Mouse (Mus musculus) heart, embryonic 16.5 days (tissue): Measurements from ENCODE around the gene Agtpbp1. TPM values are rescaled to one million over a fixed set of nuclear protein-coding genes. Genes with fewer than 3 reads are reported as not detected.

Source experiments
- ATAC-seq: fragments of 200-750 bp; cut with Nextera tagmentation; replicated peaks from 2 replicates; pipeline ENCODE4 v1.8.0; 2017; ENCODE audit warnings: moderate number of reproducible peaks; ENCODE audit not compliant: insufficient read depth, low FRiP score; ENCODE audit errors: extremely low read depth
- H3K27ac ChIP-seq: fragments of 300-500 bp; sonication (generic); 2 replicates; pipeline ENCODE4 v1.5.1; 2014; ENCODE audit warnings: mild to moderate bottlenecking, low read length, control low read depth, moderate library complexity
- H3K27me3 ChIP-seq: fragments of 300-500 bp; sonication (generic); 2 replicates; pipeline ENCODE4 v1.6.1; 2014; ENCODE audit warnings: low read length, mixed read lengths; ENCODE audit not compliant: control insufficient read depth, insufficient read depth
- H3K36me3 ChIP-seq: fragments of 300-500 bp; sonication (generic); 2 replicates; pipeline ENCODE4 v1.6.1; 2014; ENCODE audit not compliant: control insufficient read depth, insufficient read depth
- H3K4me1 ChIP-seq: fragments of 300-500 bp; sonication (generic); 2 replicates; pipeline ENCODE4 v1.6.1; 2014; ENCODE audit warnings: low read length, mixed read lengths; ENCODE audit not compliant: control insufficient read depth, insufficient read depth
- H3K4me2 ChIP-seq: fragments of 300-500 bp; sonication (generic); 2 replicates; pipeline ENCODE4 v1.6.1; 2014; ENCODE audit warnings: low read depth, mild to moderate bottlenecking, control low read depth, low read length
- H3K4me3 ChIP-seq: fragments of 300-500 bp; sonication (generic); 2 replicates; pipeline ENCODE4 v1.5.1; 2014; ENCODE audit warnings: mild to moderate bottlenecking, control low read depth, low read length
- H3K9ac ChIP-seq: fragments of 300-500 bp; sonication (generic); 2 replicates; pipeline ENCODE4 v1.6.1; 2014; ENCODE audit warnings: low read length, control low read depth
- H3K9me3 ChIP-seq: fragments of 300-500 bp; sonication (generic); replicated peaks from 2 replicates; pipeline ENCODE4 v1.6.1; 2016; ENCODE audit warnings: low read length; ENCODE audit not compliant: control insufficient read depth
- WGBS: fragments of 180-500 bp; shearing (Covaris S2); extraction: QIAGEN DNeasy Blood & Tissue Kit; methylation state at CpG from one replicate; pipeline ENCODE4 v1.1.7; 2014; 5-methylcytosine and 5-hydroxymethylcytosine counted together
- polyA plus RNA-seq: library from polyadenylated mRNA; unstranded; fragments of >200 nt; fragmentation: Nextera tagmentation; extraction: Ambion mirVana; gene quantifications from 2 replicates; pipeline ENCODE4 v1.2.1, GENCODE M21; 2015

The Agtpbp1 gene
- polyA plus RNA-seq, 1 experiment from 2014 or later = 12.1 TPM

DNA sequence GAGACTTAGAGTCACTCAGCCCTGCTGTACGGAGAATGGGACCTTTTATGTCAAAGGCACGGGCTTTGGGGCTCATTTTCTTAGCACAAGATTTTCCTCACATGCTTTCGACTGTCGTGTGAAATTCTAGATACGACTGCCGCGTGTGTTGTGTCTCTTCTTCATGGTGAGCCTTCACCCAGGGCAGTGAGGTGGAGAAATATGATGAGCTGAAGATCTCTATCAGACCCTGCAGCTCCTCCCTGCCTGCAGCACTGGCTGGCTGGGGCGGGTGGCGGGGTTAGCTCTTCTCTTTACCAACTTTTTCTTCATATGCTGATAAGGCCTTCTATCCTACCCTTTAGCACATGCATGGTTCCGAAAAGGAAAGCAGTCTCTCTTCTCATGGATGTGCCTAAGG, 20.1 kb downstream of the Agtpbp1 start:
- ATAC-seq = no peak

GRCm38 (mm10) chr13:59564505-59564904, 20.5 kb downstream of the Agtpbp1 start:
- H3K27me3 ChIP-seq = no peaks in the 10 kb centered on the region
- no peak overlapping the region for H3K27ac ChIP-seq
- H3K9ac ChIP-seq = no peak overlapping the region
- ATAC-seq = no peak
- no peaks in the 10 kb centered on the region for H3K9me3 ChIP-seq
- H3K4me1 ChIP-seq = no peaks in the 10 kb centered on the region
- no peak overlapping the region for H3K4me3 ChIP-seq
- WGBS = 68% methylated on average over 4 of the region's 4 CpGs
- no peaks in the 10 kb centered on the region for H3K36me3 ChIP-seq
- H3K4me2 ChIP-seq = no peak overlapping the region

More for the DNA sequence above, 20.1 kb downstream of the Agtpbp1 start:
- H3K4me3 ChIP-seq = no peak overlapping the region
- H3K4me2 ChIP-seq = no peak overlapping the region
- WGBS = 74% methylated on average over 10 of the region's 10 CpGs
- no peak overlapping the region for H3K27ac ChIP-seq
- H3K27me3 ChIP-seq = no peaks in the 10 kb centered on the region
- H3K9ac ChIP-seq = no peak overlapping the region
- no peaks in the 10 kb centered on the region for H3K36me3 ChIP-seq
- H3K9me3 ChIP-seq = no peaks in the 10 kb centered on the region
- no peaks in the 10 kb centered on the region for H3K4me1 ChIP-seq

GRCm38 (mm10) chr13:59562471-59562870, 22.6 kb downstream of the Agtpbp1 start:
- Histone ChIP-seq H3K9ac (no peak overlapping the region), H3K27ac (no peak overlapping the region), H3K36me3 (no peaks in the 10 kb centered on the region), H3K4me3 (no peak overlapping the region), H3K4me2 (no peak overlapping the region), H3K9me3 (no peaks in the 10 kb centered on the region), H3K27me3 (no peaks in the 10 kb centered on the region), H3K4me1 (0 out of 2 replicates have a peak, but pooled peaks cover 2% of the 10 kb centered on the region)
- WGBS = 68% methylated on average over 2 of the region's 2 CpGs
- no peak for ATAC-seq

DNA sequence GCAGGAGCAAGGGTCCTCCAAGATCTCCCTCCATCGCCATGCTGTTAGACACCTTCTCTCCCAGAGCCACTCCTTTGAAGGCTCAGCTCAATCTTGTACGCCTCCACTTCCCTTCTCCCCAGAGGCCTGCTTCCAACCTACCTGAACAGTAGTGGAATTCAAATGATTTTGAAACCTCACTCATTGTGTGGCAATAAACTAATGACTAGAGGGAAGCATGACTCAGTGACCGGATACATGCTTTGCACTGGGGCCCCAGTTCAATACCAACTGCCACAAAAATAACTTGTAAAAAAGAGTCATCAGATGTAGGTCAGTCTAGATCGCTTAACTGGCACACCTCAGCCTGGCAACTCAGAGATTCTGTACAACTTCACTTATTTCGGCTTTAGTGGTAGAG, 26.3 kb downstream of the Agtpbp1 start:
- no peaks in the 10 kb centered on the region for H3K9me3 ChIP-seq
- H3K4me1 ChIP-seq = peaks cover 17% of the 10 kb centered on the region
- H3K36me3 ChIP-seq = no peaks in the 10 kb centered on the region
- H3K9ac ChIP-seq = no peak overlapping the region
- H3K4me2 ChIP-seq = no peak overlapping the region
- 90% methylated on average over 5 of the region's 5 CpGs for WGBS
- H3K27me3 ChIP-seq = no peaks in the 10 kb centered on the region
- H3K4me3 ChIP-seq = no peak overlapping the region
- ATAC-seq = no peak
- H3K27ac ChIP-seq = no peak overlapping the region

DNA sequence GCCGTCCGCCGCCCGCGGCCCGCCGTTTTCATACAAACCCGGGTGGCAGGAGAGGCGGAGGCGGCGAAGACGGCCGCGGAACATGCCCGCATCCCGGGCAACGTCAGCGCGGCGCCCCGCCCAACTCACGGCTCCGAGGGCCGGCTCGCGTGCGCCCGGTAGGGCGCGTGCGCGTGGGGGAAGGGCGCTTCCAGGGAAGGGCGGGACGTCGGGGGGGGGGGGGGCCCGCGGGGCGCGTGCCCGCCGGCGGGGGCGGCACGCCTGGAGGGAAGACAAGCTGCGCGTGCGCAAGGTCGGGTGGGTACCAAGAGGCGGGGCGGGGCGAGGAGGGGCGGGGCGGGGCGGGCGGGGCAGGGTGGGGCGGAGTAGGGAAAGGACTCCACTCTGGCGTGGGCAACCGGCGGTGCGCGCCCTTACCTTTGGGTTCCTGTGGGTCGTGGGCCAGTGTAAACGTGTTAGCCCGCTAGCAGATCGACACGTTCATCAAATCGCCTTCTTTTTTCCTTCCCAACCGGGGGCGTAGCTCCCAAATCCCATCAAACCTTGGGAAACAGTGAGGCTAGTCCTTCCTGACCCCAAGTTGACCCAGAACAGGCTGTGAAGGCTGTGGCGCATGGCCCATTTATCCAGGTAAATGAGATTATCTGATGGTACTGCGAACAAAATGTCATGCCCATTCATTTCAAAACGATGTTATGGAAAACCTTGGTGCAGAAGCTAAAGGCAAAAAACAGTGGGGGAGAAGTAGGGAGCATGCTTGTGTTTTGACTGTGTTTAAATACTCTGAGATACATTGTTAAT, 27.6 kb downstream of the Agtpbp1 start:
- peak overlapping the region; percentile 85 for H3K4me3 ChIP-seq
- no peaks in the 10 kb centered on the region for H3K36me3 ChIP-seq
- peak overlapping the region; percentile 96 for H3K4me2 ChIP-seq
- peak; percentile 94 for ATAC-seq
- no peaks in the 10 kb centered on the region for H3K27me3 ChIP-seq
- H3K4me1 ChIP-seq = peaks cover 17% of the 10 kb centered on the region
- peak overlapping the region; percentile 50 for H3K27ac ChIP-seq
- H3K9me3 ChIP-seq = no peaks in the 10 kb centered on the region
- WGBS = under 1% methylated on average over 51 of the region's 73 CpGs
- peak overlapping the region; percentile 85 for H3K9ac ChIP-seq

- ATAC-seq = peak; percentile 74
- WGBS = 0% methylated on average over 35 of the region's 45 CpGs
- Histone ChIP-seq H3K9ac (peak overlapping the region; percentile 85), H3K9me3 (no peaks in the 10 kb centered on the region), H3K36me3 (no peaks in the 10 kb centered on the region), H3K4me1 (peaks cover 17% of the 10 kb centered on the region), H3K27me3 (no peaks in the 10 kb centered on the region), H3K27ac (peak overlapping the region; percentile 50), H3K4me2 (peak overlapping the region; percentile 96), H3K4me3 (peak overlapping the region; percentile 85)
Measured at GRCm38 (mm10) chr13:59556670-59557069, 28.4 kb downstream of the Agtpbp1 start.

- Histone ChIP-seq H3K27ac (no peak overlapping the region), H3K4me2 (peak overlapping the region; percentile 96), H3K4me3 (no peak overlapping the region; the same call in 1 of the 2 replicates), H3K9ac (no peak overlapping the region), H3K4me1 (peaks cover 17% of the 10 kb centered on the region), H3K36me3 (no peaks in the 10 kb centered on the region), H3K9me3 (no peaks in the 10 kb centered on the region), H3K27me3 (no peaks in the 10 kb centered on the region)
- no peak for ATAC-seq
- WGBS = 81% methylated on average over 8 of the region's 8 CpGs
Measured at GRCm38 (mm10) chr13:59555613-59556192, 29.3 kb downstream of the Agtpbp1 start.

DNA sequence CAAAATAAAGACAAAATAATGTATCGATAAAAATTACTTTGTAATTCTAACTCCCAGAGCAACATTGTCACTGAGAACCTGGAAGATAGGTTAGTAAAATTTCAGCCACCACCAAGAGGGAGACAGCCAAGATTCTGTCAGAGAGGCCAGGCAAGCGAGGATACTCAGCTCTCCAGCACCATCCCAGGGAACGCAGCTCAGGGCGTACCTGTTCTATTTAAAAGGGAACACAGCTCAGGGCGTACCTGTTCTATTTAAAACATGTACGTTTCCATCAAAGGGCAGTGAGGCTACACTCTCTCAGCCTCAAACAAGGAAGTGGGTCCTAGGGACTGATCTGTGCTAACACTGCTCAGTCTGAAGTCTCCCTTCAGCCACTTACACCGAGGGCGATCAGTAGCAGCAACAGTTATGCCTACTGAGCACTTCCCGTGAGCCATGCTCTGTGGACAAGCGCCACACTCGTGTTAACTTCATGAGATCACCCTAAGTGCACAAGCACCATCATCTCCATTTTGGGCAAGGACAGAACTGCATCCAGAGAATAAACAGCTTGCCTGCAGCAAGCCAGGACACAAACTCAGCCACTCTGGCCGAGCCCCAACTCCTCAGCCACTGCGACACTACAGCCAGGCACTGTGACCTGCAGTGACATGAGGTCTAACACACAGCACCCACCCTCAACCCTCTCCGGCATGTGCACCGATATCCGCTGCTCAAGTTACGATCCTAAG, 30.1 kb downstream of the Agtpbp1 start:
- H3K27me3 ChIP-seq = no peaks in the 10 kb centered on the region
- H3K9me3 ChIP-seq = no peaks in the 10 kb centered on the region
- H3K9ac ChIP-seq = no peak overlapping the region
- no peaks in the 10 kb centered on the region for H3K36me3 ChIP-seq
- WGBS = 66% methylated on average over 17 of the region's 17 CpGs
- H3K4me1 ChIP-seq = peaks cover 17% of the 10 kb centered on the region
- no peak overlapping the region for H3K27ac ChIP-seq
- H3K4me2 ChIP-seq = no peak overlapping the region
- no peak for ATAC-seq
- no peak overlapping the region for H3K4me3 ChIP-seq

DNA sequence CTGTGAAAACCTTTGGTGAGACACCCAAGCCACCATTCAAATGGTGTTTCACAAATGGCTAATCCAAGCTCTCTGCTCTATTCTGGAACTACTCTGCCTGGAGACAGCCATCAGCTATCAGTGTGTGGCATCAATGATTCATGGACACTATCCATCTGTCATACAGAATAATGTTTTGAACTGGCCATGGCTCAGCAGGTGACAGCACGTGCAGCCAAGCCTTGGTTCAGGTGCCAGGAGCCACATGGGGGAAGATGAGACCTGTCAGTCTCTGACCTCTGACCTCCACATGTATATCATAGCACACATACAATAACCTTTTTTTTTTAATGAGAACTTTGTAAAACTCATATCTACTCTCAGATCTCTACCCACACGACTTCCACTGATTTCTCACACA, 32.3 kb downstream of the Agtpbp1 start:
- Histone ChIP-seq H3K4me3 (no peak overlapping the region), H3K4me1 (peaks cover 29% of the 10 kb centered on the region)
- 67% methylated on average over 2 of the region's 2 CpGs for WGBS

More for the DNA sequence above, 32.3 kb downstream of the Agtpbp1 start:
- Histone ChIP-seq H3K9me3 (no peaks in the 10 kb centered on the region), H3K27me3 (no peaks in the 10 kb centered on the region), H3K27ac (no peak overlapping the region), H3K9ac (no peak overlapping the region), H3K4me2 (no peak overlapping the region), H3K36me3 (no peaks in the 10 kb centered on the region)
- ATAC-seq = no peak
